Mouse (Mus musculus) cerebellum, postnatal 10 days (tissue): ENCODE data around the gene Pla2g2e.
"Not testable (repeated sequence)": the region's sequence is repeated elsewhere in the genome, so short reads cannot be mapped to it uniquely, and the experiment has no call there.

Experiments
- DNase-seq, 2 experiments: peaks; one replicate each; pipeline ENCODE4 v3.0.0; 2021; ENCODE audit warnings: mixed read lengths in 2 of 2

The Pla2g2e gene

DNA sequence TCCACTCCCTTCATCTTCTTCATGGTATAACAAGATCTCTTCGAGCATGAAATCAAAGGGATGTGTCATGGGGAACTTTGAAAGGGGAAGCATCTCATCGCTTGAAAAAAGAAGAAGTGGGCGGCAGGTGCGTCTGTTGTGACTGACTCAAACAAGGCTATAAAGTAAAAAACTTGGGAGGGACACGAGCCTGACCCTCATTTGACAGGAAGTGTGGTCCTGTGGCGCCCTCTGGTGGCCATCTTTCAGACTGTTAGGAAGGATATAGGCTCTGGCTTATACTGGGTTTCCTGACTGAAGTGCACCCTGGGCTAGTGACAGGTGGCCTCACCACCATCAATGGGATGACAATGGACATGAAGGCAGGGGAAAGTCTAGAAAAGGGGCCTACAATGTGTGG, 6.5 kb downstream of the Pla2g2e start:
- peak; percentile 94 to 97 for DNase-seq

DNA sequence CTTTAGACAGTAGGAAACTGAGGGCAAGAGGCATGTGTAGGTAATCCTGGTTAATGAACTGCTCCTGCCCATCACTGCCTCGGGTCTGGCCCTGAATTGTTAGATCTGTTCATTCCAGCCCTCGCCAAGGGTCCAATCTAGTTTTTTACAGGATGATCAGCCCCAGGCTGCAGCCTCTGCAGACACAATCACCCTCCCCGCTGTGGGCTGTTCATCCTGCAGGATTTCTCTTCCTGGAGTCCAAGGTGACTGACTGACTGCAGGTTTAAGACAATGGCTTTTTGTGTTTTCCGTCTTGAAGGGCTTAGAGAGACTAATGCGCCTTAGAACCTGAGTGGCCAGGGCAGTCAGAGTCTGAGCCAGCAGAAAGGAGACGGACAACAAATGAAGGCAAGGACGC, 11.4 kb downstream of the Pla2g2e start:
- no peak for DNase-seq

DNA sequence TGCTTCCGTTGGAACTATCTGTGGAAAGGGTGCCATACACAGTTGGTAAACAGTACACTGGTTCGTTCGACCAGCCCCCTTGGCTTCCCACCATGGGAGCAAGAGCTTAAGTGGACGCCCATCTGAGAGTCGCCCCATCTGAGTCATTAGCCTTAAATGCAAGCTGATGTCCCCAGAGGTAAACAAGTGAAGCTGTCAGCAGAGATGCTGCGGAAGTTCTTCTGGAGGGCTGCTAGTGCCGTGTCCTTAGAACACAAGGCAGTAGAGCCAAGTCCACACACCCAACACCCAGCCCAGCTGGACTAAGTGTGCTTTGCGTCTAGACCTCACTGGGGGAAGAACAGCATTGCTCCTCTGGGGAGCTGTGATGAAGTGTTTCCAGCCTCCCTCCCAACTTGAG, 11.9 kb downstream of the Pla2g2e start:
- no peak for DNase-seq

DNA sequence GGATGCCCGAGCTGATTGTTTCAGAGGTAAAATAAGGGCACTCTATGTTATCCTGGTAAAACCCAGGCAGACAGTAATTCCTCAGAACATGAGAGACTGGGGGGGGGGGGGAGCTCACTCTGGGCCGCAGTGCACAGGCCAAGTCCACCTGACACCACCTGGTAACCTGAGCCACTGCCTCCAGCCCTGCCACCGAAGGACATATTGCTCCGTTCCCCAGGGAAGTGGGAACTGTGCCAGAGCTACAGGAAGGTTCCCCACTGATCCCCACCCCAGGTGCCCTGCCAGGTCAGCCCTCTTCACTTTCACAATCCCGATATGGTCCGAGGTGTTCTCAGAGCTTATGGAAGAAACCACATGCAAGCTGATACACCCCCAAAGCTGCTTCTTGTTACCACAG, 14.9 kb downstream of the Pla2g2e start:
- no peak for DNase-seq

DNA sequence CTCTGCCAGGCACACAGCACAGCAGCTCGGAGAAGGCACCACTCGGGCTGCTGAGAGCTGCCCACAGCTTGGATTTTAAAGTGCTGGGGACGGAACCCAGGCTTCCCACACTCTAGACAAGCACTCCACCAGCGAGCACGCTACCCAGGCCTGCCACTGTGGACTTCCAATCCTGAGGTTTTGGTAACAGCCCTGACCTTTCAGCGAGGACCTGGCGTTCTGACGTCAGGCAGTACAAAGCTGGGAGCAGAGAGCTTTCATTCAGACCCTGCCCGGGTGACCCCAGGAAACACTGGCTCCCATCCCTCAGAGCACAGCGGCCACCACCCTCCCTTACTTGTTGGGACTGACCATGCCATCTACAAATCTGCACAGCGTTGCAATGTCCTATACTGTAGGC, 16.0 kb downstream of the Pla2g2e start:
- not testable (repeated sequence) for DNase-seq

DNA sequence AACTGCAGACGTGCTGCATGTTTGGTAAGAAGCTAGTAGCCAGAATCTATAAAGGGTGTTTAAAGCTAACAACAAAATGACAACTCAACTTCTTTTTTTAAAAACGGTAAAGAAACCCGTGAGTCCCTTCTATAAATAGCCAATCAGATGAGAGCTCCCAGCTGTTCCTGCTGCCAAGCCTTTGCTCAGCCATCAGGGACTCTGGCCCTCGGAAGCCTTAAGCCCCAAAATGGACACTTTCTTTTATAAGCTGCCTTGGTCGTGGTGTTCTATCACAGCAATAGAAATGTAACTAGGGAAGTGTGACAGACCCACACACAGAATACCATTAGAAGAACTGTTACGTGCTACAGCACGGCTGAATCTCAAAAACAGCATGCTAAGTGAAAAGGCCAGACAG, 21.6 kb downstream of the Pla2g2e start:
- DNase-seq: no peak

DNA sequence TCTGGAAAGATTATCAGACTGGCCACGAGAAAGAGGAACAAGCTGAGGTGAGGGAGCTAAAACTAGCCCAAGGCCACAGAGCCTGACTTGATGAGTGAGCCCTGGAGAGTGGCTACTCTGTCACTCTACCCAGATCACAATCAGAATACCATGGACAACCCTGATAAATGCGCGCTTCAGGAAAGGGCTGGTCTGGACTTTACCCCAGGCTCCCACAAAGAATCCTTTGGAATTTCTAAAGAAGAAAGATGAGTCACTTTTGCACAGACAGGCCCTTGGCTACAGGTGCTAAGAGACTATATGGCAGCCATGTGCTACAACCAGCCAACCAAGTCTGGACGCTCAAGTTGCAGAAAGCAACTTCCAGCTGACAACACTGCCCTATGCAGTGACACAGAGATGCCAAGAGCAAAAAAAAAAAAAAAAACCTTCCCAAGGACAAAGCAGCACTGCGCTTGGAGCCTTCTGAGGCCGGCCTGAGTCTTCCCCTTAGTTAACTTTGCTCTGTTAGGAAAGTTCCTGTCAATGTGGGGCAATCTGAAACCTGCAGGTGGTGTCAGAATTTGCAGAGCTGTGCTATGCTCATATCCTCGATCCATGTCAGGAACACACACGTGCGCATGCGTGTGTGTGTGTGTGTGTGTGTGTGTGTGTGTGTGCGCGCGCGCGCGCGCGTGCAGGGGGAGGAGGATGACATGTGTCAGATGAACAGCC, 28.0 kb downstream of the Pla2g2e start:
- DNase-seq: no peak

DNA sequence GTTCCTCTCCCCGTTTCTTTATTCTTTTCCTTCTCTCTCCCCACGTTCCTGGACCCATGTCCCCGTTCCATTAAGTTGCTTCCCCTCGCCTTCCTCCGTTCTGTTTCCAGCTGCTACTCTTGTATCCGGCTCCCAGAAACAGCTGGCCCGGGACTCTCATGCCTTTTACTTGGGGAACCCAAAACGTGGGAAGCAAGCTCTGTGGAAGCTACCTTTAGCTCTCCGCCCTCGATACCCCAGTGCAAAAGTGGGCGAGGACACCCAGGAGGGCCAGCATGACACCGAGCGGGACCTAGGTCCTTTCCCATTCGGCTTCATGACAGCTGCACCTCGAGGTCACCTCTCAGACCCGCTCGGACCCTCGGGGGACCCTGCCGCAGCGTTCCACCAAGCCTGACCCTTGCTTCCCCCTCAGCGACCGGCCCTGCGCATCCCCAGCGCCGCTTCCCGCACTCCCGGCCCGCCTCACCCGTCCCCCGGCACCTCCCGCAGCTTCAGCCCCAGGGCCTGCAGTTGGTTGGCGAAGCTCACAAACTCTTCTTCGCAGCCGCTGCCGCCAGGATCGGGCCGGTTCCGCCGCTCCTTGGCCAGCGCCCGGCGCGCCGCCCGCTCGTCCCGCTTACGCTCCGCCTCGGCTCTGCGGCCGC, 35.5 kb downstream of the Pla2g2e start:
- DNase-seq: peak; percentile 68 to 72

DNA sequence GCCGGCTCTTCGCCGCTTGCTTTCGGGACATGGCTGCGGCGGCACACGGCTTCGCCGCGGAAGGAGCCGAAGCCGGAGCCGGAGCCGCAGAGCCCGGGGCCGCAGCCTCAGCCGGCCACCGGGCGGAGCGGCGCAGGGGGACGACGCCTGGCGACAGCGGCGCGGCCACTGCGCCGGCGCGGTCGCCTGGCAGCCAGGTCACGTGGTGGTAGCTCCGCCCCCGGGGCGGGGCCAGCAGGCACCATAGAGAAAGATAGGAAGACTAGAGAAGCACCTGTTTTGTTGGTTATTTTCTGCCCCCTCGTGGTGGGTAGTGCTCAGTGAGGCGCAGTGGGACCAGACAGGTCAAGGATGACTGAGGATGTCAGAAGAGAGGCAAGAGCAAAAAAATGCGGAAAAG, 36.1 kb downstream of the Pla2g2e start, which contains the start of gene Otud3:
TSS of gene Otud3 (minus strand) at position 149 of the 400 bp plus-strand sequence.
- DNase-seq: peak; percentile 99

DNA sequence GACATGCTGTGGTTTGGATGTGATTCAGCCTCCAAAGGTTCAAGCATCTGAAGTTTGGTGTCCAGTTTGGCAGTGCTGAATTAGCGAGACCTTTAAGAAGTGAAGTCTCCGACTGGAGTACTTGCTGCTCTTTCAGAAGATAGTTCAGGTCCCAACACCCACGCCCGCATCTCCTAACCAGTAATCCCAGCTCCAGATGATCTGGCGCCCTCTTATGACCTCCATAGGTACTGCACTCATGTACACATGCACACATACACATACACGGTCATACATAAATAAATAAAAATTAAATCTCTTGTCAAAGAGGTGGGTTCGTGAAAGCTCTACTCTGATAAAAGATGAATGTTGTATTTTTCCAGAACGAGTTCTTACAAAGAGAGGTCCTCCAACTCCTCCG, 39.5 kb downstream of the Pla2g2e start:
- no peak for DNase-seq

DNA sequence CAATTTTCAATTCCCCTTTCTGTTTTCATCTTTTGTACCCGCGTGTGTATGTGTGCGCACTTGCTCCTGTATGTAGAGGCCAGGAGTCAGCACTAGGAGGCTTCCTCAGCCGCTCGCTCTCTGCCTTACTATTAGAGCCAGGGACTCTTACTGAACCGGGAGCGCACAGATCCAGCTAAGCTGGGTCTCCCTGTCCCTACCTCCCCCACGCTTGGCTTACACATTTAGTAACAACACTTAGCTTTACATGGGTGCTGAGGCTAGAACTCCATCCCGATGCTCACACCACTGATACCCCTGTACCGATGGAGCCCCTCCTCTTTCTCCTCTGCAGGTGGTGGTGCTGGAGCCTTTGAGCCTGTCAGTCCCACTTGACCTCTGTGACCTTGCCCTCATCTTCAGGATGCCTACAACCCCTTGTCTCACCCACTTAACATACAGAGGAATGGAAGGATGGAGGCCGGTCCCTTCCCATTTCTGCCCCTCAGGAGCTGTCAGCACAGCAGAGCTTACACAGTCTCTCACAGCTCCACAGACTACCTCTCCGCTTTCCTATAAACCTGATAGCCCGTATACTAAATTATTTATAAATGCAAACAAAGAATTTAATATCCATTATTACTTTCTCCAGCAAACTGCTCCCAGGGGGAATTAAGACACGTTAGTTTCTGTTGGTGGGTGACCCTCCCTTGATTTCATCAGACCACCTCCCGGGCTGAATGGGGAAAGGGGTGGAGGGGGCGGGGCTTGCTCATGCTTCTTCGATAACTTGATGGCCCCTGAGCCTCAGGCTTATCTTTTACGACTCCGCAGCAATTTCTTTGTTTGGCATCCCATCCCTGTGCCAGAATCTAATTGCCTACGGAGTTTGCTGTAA, 43.8 kb downstream of the Pla2g2e start:
- DNase-seq: no peak

DNA sequence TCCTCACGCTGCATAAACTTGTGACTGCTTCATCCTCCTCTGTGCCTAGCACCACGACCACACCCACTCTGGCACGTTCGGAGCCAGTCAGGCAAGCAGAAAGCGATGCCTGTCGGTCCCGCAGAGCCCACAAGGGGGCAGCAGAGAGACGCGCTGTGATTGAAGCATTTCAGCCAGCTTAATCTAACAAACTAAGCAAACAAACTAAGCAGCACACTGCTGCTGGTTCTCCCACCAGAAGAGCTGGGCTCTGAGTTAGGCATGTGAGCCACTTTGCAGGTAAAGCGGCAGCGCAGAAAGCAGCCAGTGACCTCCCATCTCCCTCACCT, 44.4 kb downstream of the Pla2g2e start:
- DNase-seq: peak; percentile 97 to 99

DNA sequence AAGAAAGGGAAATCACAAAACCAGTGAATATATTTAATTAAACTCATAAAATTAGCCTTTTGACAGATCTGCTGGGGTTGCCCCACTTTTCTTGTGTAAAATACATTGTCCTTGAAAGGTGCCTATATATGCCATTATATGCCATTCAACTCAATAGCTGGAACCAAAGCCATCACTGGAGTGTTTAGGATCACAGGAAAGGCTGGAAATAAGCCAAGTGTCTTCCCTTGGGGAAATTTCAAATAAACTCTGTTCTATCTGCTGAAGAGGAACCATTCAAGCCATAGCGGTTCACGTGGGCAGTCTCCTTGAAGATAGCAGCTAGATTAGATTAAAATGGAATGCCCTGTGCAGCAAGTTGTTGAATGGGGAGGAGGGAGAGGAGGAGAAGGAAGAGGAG, 47.8 kb downstream of the Pla2g2e start:
- DNase-seq: no peak
